Mouse (Mus musculus) CH12.LX (cell line): ENCODE measurements around the gene Sycp2. TPM values are rescaled to one million over a fixed set of nuclear protein-coding genes. Genes with fewer than 3 reads are reported as not detected.

Experiments used
- DNase-seq: peaks from one replicate; pipeline ENCODE4 v3.0.0-alpha.2; 2013; ENCODE audit errors: extremely low read depth
- H3K27ac ChIP-seq: 2 replicates; pipeline ENCODE4 v1.5.1; 2012; ENCODE audit warnings: low read depth, mild to moderate bottlenecking, control low read depth, moderate library complexity; ENCODE audit not compliant: insufficient read depth
- H3K27me3 ChIP-seq: replicated peaks from 2 replicates; pipeline ENCODE3; 2012; ENCODE audit warnings: inconsistent platforms
- H3K36me3 ChIP-seq, 2 experiments: replicated peaks in 1 of 2; 2 replicates each; pipeline versions ENCODE3 to v1.6.1; 2012; ENCODE audit warnings: inconsistent platforms in 1 of 2, low read length in 1 of 2, mild to moderate bottlenecking in 1 of 2, mixed read lengths in 1 of 2, moderate library complexity in 1 of 2; ENCODE audit not compliant: control insufficient read depth in 1 of 2, insufficient read depth in 1 of 2
- H3K4me1 ChIP-seq, 2 experiments: 2 replicates each; pipeline ENCODE4 v1.6.1; 2012; ENCODE audit warnings: inconsistent platforms in 1 of 2, moderate library complexity in 1 of 2; ENCODE audit not compliant: insufficient read depth in 2 of 2, control insufficient read depth in 1 of 2
- H3K4me2 ChIP-seq: 2 replicates; pipeline ENCODE4 v1.6.1; 2012; ENCODE audit warnings: low read depth, mild to moderate bottlenecking, control low read depth; ENCODE audit not compliant: poor library complexity, insufficient read depth, severe bottlenecking
- H3K4me3 ChIP-seq, 3 experiments: fragments of 150-350 bp in 1 of 3; sonication (generic) in 1 of 3; replicated peaks in 1 of 3; 2 replicates each; pipeline versions ENCODE3 to v1.5.1; 2011 to 2012; ENCODE audit warnings: low read depth in 2 of 3, low read length in 2 of 3, mild to moderate bottlenecking in 2 of 3, moderate library complexity in 2 of 3, control low read depth in 1 of 3, improper control_type of control experiment in 1 of 3, inconsistent platforms in 1 of 3, mixed read lengths in 1 of 3; ENCODE audit not compliant: poor library complexity in 1 of 3
- H3K79me2 ChIP-seq: replicated peaks from 2 replicates; pipeline ENCODE4 v1.6.1; 2012; ENCODE audit warnings: mild to moderate bottlenecking, moderate library complexity; ENCODE audit not compliant: control insufficient read depth, poor library complexity, insufficient read depth, severe bottlenecking; ENCODE audit errors: extremely low read depth
- H3K9ac ChIP-seq: 2 replicates; pipeline ENCODE4 v1.6.1; 2012; ENCODE audit warnings: low read depth, mild to moderate bottlenecking, control low read depth, moderate library complexity; ENCODE audit not compliant: insufficient read depth
- H3K9me3 ChIP-seq: replicated peaks from 2 replicates; pipeline ENCODE3; 2012; ENCODE audit warnings: low read length, inconsistent platforms, mixed read lengths
- CTCF ChIP-seq, 2 experiments: IDR thresholded peaks in 1 of 2; conservative IDR thresholded peaks in 1 of 2; 2 replicates each; pipeline ENCODE4 v1.5.1; 2011 to 2012; ENCODE audit warnings: low read depth in 2 of 2, low read length in 2 of 2, improper control_type of control experiment in 1 of 2, inconsistent platforms in 1 of 2, mild to moderate bottlenecking in 1 of 2, moderate library complexity in 1 of 2
- E2F4 ChIP-seq: IDR thresholded peaks from 2 replicates; pipeline ENCODE4 v1.6.1; 2011; ENCODE audit warnings: low read depth, low read length, improper control_type of control experiment; ENCODE audit not compliant: insufficient replicate concordance
- EP300 ChIP-seq: IDR thresholded peaks from 2 replicates; pipeline ENCODE4 v1.6.1; 2011; ENCODE audit warnings: low read length, improper control_type of control experiment
- ETS1 ChIP-seq: conservative IDR thresholded peaks from 2 replicates; pipeline ENCODE4 v1.6.1; 2012; ENCODE audit warnings: low read depth, mild to moderate bottlenecking, inconsistent platforms, low read length, improper control_type of control experiment, moderate library complexity
- GABPA ChIP-seq: IDR thresholded peaks from 2 replicates; pipeline ENCODE4 v1.6.1; 2012; ENCODE audit warnings: low read depth, low read length, improper control_type of control experiment, inconsistent platforms; ENCODE audit not compliant: insufficient replicate concordance
- HCFC1 ChIP-seq: IDR thresholded peaks from 2 replicates; pipeline ENCODE4 v1.6.1; 2012; ENCODE audit warnings: low read depth, mild to moderate bottlenecking, inconsistent platforms, low read length, improper control_type of control experiment
- KAT2A ChIP-seq: IDR thresholded peaks from 2 replicates; pipeline ENCODE4 v1.6.1; 2012; ENCODE audit warnings: low read length, improper control_type of control experiment, inconsistent platforms; ENCODE audit not compliant: insufficient replicate concordance
- MAFK ChIP-seq: IDR thresholded peaks from 2 replicates; pipeline ENCODE4 v1.6.1; 2011; ENCODE audit warnings: low read length, improper control_type of control experiment; ENCODE audit not compliant: insufficient replicate concordance
- MAX ChIP-seq: IDR thresholded peaks from 2 replicates; pipeline ENCODE4 v1.6.1; 2011; ENCODE audit warnings: low read length, improper control_type of control experiment
- MAZ ChIP-seq: IDR thresholded peaks from 2 replicates; pipeline ENCODE4 v1.6.1; 2012; ENCODE audit warnings: low read depth, mild to moderate bottlenecking, inconsistent platforms, low read length, improper control_type of control experiment, moderate library complexity
- MXI1 ChIP-seq: IDR thresholded peaks from 2 replicates; pipeline ENCODE4 v1.6.1; 2011; ENCODE audit warnings: mild to moderate bottlenecking, low read depth, low read length, improper control_type of control experiment
- MYC ChIP-seq: IDR thresholded peaks from 2 replicates; pipeline ENCODE4 v1.6.1; 2011; ENCODE audit warnings: low read depth, mild to moderate bottlenecking, improper control_type of control experiment, low read length
- NRF1 ChIP-seq: IDR thresholded peaks from 2 replicates; pipeline ENCODE4 v1.6.1; 2014; ENCODE audit warnings: low read depth, mild to moderate bottlenecking, inconsistent platforms, low read length, improper control_type of control experiment, moderate library complexity
- POLR2A ChIP-seq: IDR thresholded peaks from 2 replicates; pipeline ENCODE4 v1.6.1; 2011; ENCODE audit warnings: low read depth, mild to moderate bottlenecking, improper control_type of control experiment, low read length
- TBP ChIP-seq: conservative IDR thresholded peaks from 2 replicates; pipeline ENCODE4 v1.6.1; 2011; ENCODE audit warnings: low read depth, low read length, improper control_type of control experiment
- UBTF ChIP-seq: IDR thresholded peaks from 2 replicates; pipeline ENCODE4 v1.6.1; 2012; ENCODE audit warnings: low read depth, mild to moderate bottlenecking, inconsistent platforms, low read length, improper control_type of control experiment, moderate library complexity
- USF1 ChIP-seq: IDR thresholded peaks from 2 replicates; pipeline ENCODE4 v1.6.1; 2014; ENCODE audit warnings: low read depth, mild to moderate bottlenecking, inconsistent platforms, low read length, improper control_type of control experiment
- USF2 ChIP-seq: conservative IDR thresholded peaks from 2 replicates; pipeline ENCODE4 v1.6.1; 2011; ENCODE audit warnings: low read depth, low read length, improper control_type of control experiment
- dilution Hi-C: fragments of 300-500 bp; cut with MboI; formaldehyde crosslinking; loops from 2 replicates; pipeline ENCODE4 v1.14.3; 2020; ENCODE audit warnings: low sequenced_read_pairs; ENCODE audit not compliant: extremely low pct_unique_long_range_greater_than_20kb, extremely low pct_ligation_motif_present
- in situ Hi-C: fragments of 300-500 bp; cut with MboI; formaldehyde crosslinking; loops from 3 replicates; pipeline ENCODE4 v1.14.3; 2019; ENCODE audit warnings: low sequenced_read_pairs, low pct_ligation_motif_present, low pct_unique_long_range_greater_than_20kb, mixed read lengths
- polyA plus RNA-seq: library from polyadenylated mRNA; unstranded; fragments of >175 nt; gene quantifications from 2 replicates; pipeline ENCODE4 v1.2.1, GENCODE M21; 2012; ENCODE audit warnings: low read depth; ENCODE audit not compliant: insufficient read length
- total RNA-seq, 2 experiments: library from RNA; depleted of rRNA; stranded (reverse); fragments of 300-350 nt in 1 of 2; fragments of >200 nt in 1 of 2; gene quantifications; 2 replicates each; pipeline ENCODE4 v1.2.3; 2012 to 2014

Sycp2 gene
- total and polyA plus RNA-seq, 3 experiments, result not detected

DNA sequence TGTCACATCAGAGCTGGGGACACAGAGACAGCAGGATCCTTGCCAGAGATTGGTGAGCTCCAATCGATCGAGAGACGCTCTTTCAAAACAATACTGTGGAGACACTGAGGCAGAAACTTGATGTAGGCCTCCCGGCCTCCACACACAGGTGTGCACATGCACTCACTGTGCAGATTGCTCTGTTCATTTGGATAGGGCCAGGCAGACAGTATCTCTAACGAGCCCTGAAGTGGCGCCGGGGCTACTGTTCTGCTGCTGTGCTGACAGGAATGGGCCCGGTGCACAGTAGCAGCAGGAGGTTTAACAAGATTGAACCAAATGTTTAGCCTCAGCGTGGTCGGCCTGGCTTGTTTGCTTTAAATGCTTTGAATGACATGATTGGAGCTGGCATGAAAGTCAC lies 43.5 kb upstream of the Sycp2 start:
- no peak overlapping the region for H3K9ac ChIP-seq

GRCm38 (mm10) chr2:178450236-178450635 lies 42.8 kb upstream of the Sycp2 start:
- no peak for DNase-seq
- no peak overlapping the region for H3K4me2 ChIP-seq
- no peaks in the 10 kb centered on the region for H3K36me3 ChIP-seq
- no peak overlapping the region for H3K4me3 ChIP-seq
- dilution Hi-C loops (no loop called here), in situ Hi-C loops (no loop called here)
- H3K79me2 ChIP-seq, result no peaks in the 10 kb centered on the region
- peaks cover 6% of the 10 kb centered on the region for H3K27me3 ChIP-seq
- no peaks in the 10 kb centered on the region for H3K9me3 ChIP-seq
- no peak for TF ChIP-seq CTCF (conservative IDR thresholded peaks at IDR 0.05 in 1 of 2, IDR thresholded peaks at IDR 0.05 in 1 of 2; ENCODE audit: low read depth in 2 of 2, low read length in 2 of 2)
- TF ChIP-seq MAX, result no peak
- no peak for TF ChIP-seq UBTF
- no peak for TF ChIP-seq EP300
- H3K4me1 ChIP-seq, result no peaks in the 10 kb centered on the region
- no peak overlapping the region for H3K9ac ChIP-seq
- H3K27ac ChIP-seq, result no peak overlapping the region

More for the DNA sequence above, 43.5 kb upstream of the Sycp2 start:
- Histone ChIP-seq H3K27me3 (peaks cover 10% of the 10 kb centered on the region), H3K4me3 (no peak overlapping the region), H3K36me3 (no peaks in the 10 kb centered on the region), H3K4me2 (no peak overlapping the region), H3K27ac (no peak overlapping the region), H3K4me1 (no peaks in the 10 kb centered on the region), H3K79me2 (no peaks in the 10 kb centered on the region), H3K9me3 (no peaks in the 10 kb centered on the region)
- TF ChIP-seq NRF1 (no peak), USF2 (no peak), MAZ (no peak), MXI1 (no peak), KAT2A (no peak), TBP (no peak), MAFK (no peak), USF1 (no peak), ETS1 (no peak), GABPA (no peak), POLR2A (no peak), MYC (no peak), HCFC1 (no peak), E2F4 (no peak)
- in situ Hi-C loops, result no loop called here
- dilution Hi-C loops, result no loop called here
- no peak for DNase-seq
